22 mouse cellular contexts compared by ENCODE assay signal in genomic region chr1:58410776-58411175, GRCm38 (mm10). TPM values are rescaled to one million over a fixed set of nuclear protein-coding genes. Genes with fewer than 3 reads are reported as not detected.
DNase-seq lines count a peak whose midpoint lies in the region; ATAC-seq and TF ChIP-seq lines count a peak whose summit lies in the region.
"Had no signal": no experiment of that assay in that cellular context is flagged by ENCODE, and none has a peak within 500 bp of the region (broad histone marks: within the 10 kb centered on the region; RNA-seq: fewer than 3 reads in every experiment).

No protein-coding gene starts in this region.

- no peak overlapping the region for H3K4me3 ChIP-seq in liver, embryonic 12.5 days
- H3K4me3 ChIP-seq in CH12.LX (replicated peaks in 1 of 3; ENCODE audit: low read depth in 2 of 3, low read length in 2 of 3, poor library complexity in 1 of 3), result no peak overlapping the region
- no peak overlapping the region for H3K4me3 ChIP-seq in kidney, adult 2 months (ENCODE audit: insufficient read depth, low read depth, low read length)
- H3K4me3 ChIP-seq: embryonic facial prominence, embryonic 10.5 days; erythroblast, embryonic 14.5 days; forebrain, embryonic 10.5 days; heart, embryonic 13.5 days; hindbrain, embryonic 15.5 days had no signal

- no peak overlapping the region for H3K9ac ChIP-seq in liver, embryonic 12.5 days
- no peak overlapping the region for H3K9ac ChIP-seq in CH12.LX (ENCODE audit: insufficient read depth, low read depth)
- H3K9ac ChIP-seq: heart, embryonic 13.5 days; hindbrain, embryonic 15.5 days had no signal

- dilution Hi-C loops in CH12.LX (cut with MboI; ENCODE audit: extremely low pct_ligation_motif_present, extremely low pct_unique_long_range_greater_than_20kb, low sequenced_read_pairs), result no loop called here

- WGBS in liver, embryonic 12.5 days (ENCODE audit: insufficient replicate concordance), result 86% methylated on average over 7 of the region's 7 CpGs
- 83% methylated on average over 7 of the region's 7 CpGs for WGBS in kidney, adult 2 months

- no peaks in the 10 kb centered on the region for H3K9me3 ChIP-seq in liver, embryonic 12.5 days (replicated peaks)
- H3K9me3 ChIP-seq in CH12.LX (replicated peaks; ENCODE audit: low read length), result no peaks in the 10 kb centered on the region
- H3K9me3 ChIP-seq: embryonic facial prominence, embryonic 10.5 days; forebrain, embryonic 10.5 days; heart, embryonic 13.5 days; hindbrain, embryonic 15.5 days had no signal

- peaks cover 6% of the 10 kb centered on the region for H3K79me2 ChIP-seq in CH12.LX (replicated peaks; ENCODE audit: control insufficient read depth, extremely low read depth, insufficient read depth, poor library complexity, severe bottlenecking)

- peaks cover 91% of the 10 kb centered on the region for H3K36me3 ChIP-seq in liver, embryonic 12.5 days
- peaks cover 55 to 79% of the 10 kb centered on the region in 2 experiments for H3K36me3 ChIP-seq in CH12.LX (replicated peaks in 1 of 2; ENCODE audit: control insufficient read depth in 1 of 2, insufficient read depth in 1 of 2, low read length in 1 of 2)
- H3K36me3 ChIP-seq in kidney, adult 2 months (ENCODE audit: control insufficient read depth, insufficient read depth, low read length), result peaks cover 41% of the 10 kb centered on the region

- no peak overlapping the region for H3K4me2 ChIP-seq in liver, embryonic 12.5 days
- H3K4me2 ChIP-seq in CH12.LX (ENCODE audit: insufficient read depth, low read depth, poor library complexity, severe bottlenecking), result no peak overlapping the region
- H3K4me2 ChIP-seq: heart, embryonic 13.5 days; hindbrain, embryonic 15.5 days had no signal

- in situ Hi-C loops in CH12.LX (cut with MboI; ENCODE audit: low pct_ligation_motif_present, low pct_unique_long_range_greater_than_20kb, low sequenced_read_pairs), result no loop called here

- no peak for DNase-seq in liver
- peak; percentile 8 for DNase-seq in A20 (ENCODE audit: low read depth, low spot score)
- no peak for DNase-seq in CH12.LX (ENCODE audit: extremely low read depth)
- DNase-seq in induced T-regulatory cell, adult 2 months (ENCODE audit: low read depth), result peak; percentile 37
- DNase-seq in kidney, adult 2 months, result no peak
- no peak for DNase-seq in kidney, postnatal 4 days
- DNase-seq: adrenal gland, adult 2 months; adrenal gland, postnatal 25 days; B cell, adult 2 months; cerebellum, adult 18-20 months; cerebellum, postnatal 10 days; gastrocnemius, postnatal 14 days; heart, postnatal 36 days had no signal

- TF ChIP-seq POLR2A in CH12.LX (IDR thresholded peaks at IDR 0.05; ENCODE audit: low read depth, low read length), result peak; percentile 19; the same call in 1 of the 2 replicates
- no peak for TF ChIP-seq POLR2A in kidney, adult 2 months (IDR thresholded peaks at IDR 0.05; ENCODE audit: low read depth, low read length)

- TF ChIP-seq EP300 in CH12.LX (IDR thresholded peaks at IDR 0.05; ENCODE audit: low read length), result no peak

- 0 out of 2 replicates have a peak overlapping the region, but pooled peaks have one; percentile 1 for H3K27ac ChIP-seq in liver, embryonic 12.5 days
- H3K27ac ChIP-seq in CH12.LX (ENCODE audit: insufficient read depth, low read depth), result no peak overlapping the region
- H3K27ac ChIP-seq in kidney, adult 2 months (ENCODE audit: insufficient read depth, low read depth, low read length), result no peak overlapping the region
- H3K27ac ChIP-seq: embryonic facial prominence, embryonic 10.5 days; forebrain, embryonic 10.5 days; heart, embryonic 13.5 days; hindbrain, embryonic 15.5 days had no signal

- no peak for ATAC-seq in liver, embryonic 12.5 days
- ATAC-seq: CD4-positive, CD25-positive, alpha-beta regulatory T cell, adult 4 months; forebrain, embryonic 14.5 days; inflammation-experienced regulatory T-cells, adult 6 months had no signal

- no peaks in the 10 kb centered on the region for H3K27me3 ChIP-seq in liver, embryonic 12.5 days (replicated peaks)
- H3K27me3 ChIP-seq in CH12.LX (replicated peaks), result no peaks in the 10 kb centered on the region
- H3K27me3 ChIP-seq in kidney, adult 2 months (replicated peaks; ENCODE audit: control insufficient read depth, insufficient read depth, low read length), result no peaks in the 10 kb centered on the region
- H3K27me3 ChIP-seq: heart, embryonic 13.5 days; hindbrain, embryonic 15.5 days had no signal

- no peak for TF ChIP-seq RAD21 in CH12.LX (IDR thresholded peaks at IDR 0.05; ENCODE audit: low read depth, low read length)

- TF ChIP-seq CTCF in CH12.LX (conservative IDR thresholded peaks at IDR 0.05 in 1 of 2, IDR thresholded peaks at IDR 0.05 in 1 of 2; ENCODE audit: low read depth in 2 of 2, low read length in 2 of 2), result no peak
- no peak for TF ChIP-seq CTCF in kidney, adult 2 months (conservative IDR thresholded peaks at IDR 0.05; ENCODE audit: insufficient read depth, insufficient read length, low read depth, low read length)

- H3K4me1 ChIP-seq in liver, embryonic 12.5 days, result no peaks in the 10 kb centered on the region
- no peaks in the 10 kb centered on the region for H3K4me1 ChIP-seq in CH12.LX (ENCODE audit: control insufficient read depth in 1 of 2, insufficient read depth in 2 of 2)
- no peaks in the 10 kb centered on the region for H3K4me1 ChIP-seq in kidney, adult 2 months (ENCODE audit: control insufficient read depth, insufficient read depth, low read length)
- H3K4me1 ChIP-seq: embryonic facial prominence, embryonic 10.5 days; forebrain, embryonic 10.5 days; heart, embryonic 13.5 days; hindbrain, embryonic 15.5 days had no signal

TF ChIP-seq in CH12.LX, 34 proteins besides CTCF, POLR2A, EP300 and RAD21:
- no peak for TF ChIP-seq JUN (IDR thresholded peaks at IDR 0.05; ENCODE audit: insufficient read depth, low read depth, low read length)
- no peak for TF ChIP-seq USF1 (IDR thresholded peaks at IDR 0.05; ENCODE audit: low read depth, low read length)
- TF ChIP-seq USF2 (conservative IDR thresholded peaks at IDR 0.05; ENCODE audit: low read depth, low read length), result no peak
- no peak for TF ChIP-seq GABPA (IDR thresholded peaks at IDR 0.05; ENCODE audit: insufficient replicate concordance, low read depth, low read length)
- TF ChIP-seq ZMIZ1 (IDR thresholded peaks at IDR 0.05; ENCODE audit: low read depth, low read length), result no peak; the same call in 1 of the 2 replicates
- TF ChIP-seq SIN3A (IDR thresholded peaks at IDR 0.05; ENCODE audit: low read length), result no peak
- TF ChIP-seq E2F4 (IDR thresholded peaks at IDR 0.05; ENCODE audit: insufficient replicate concordance, low read depth, low read length), result no peak
- no peak for TF ChIP-seq ZC3H11A (IDR thresholded peaks at IDR 0.05; ENCODE audit: low read depth, low read length)
- TF ChIP-seq MAFK (IDR thresholded peaks at IDR 0.05; ENCODE audit: insufficient replicate concordance, low read length), result no peak
- TF ChIP-seq ELF1 (IDR thresholded peaks at IDR 0.05; ENCODE audit: low read depth, low read length), result no peak
- no peak for TF ChIP-seq TBP (conservative IDR thresholded peaks at IDR 0.05; ENCODE audit: low read depth, low read length)
- no peak for TF ChIP-seq ETS1 (conservative IDR thresholded peaks at IDR 0.05; ENCODE audit: low read depth, low read length)
- no peak for TF ChIP-seq HCFC1 (IDR thresholded peaks at IDR 0.05; ENCODE audit: low read depth, low read length)

RNA-seq across cellular contexts. Expression of gene Clk1, which starts 13.1 kb away (rescaled TPM):
- 96.2 and 96.4 TPM in 2 replicates for polyA plus RNA-seq in liver, embryonic 12.5 days (2016; fragmentation: Nextera tagmentation; extraction: Ambion mirVana)
- total RNA-seq in CH12.LX (2012; rRNA removed) (90.0 and 107 TPM in 2 replicates), CH12.LX (2014; rRNA removed) (209 and 233 TPM in 2 replicates)
- polyA plus RNA-seq in CH12.LX (2012; ENCODE audit: insufficient read length, low read depth), result 119 and 126 TPM in 2 replicates
- polyA plus RNA-seq in kidney, adult 2 months (2012; rRNA removed), result 35.1 and 45.9 TPM in 2 replicates

RNA-seq across cellular contexts. Expression of gene Bzw1, which starts 18.1 kb away (rescaled TPM):
- 225 and 229 TPM in 2 replicates for polyA plus RNA-seq in liver, embryonic 12.5 days (2016; fragmentation: Nextera tagmentation; extraction: Ambion mirVana)
- 104 and 151 TPM in 2 replicates for total RNA-seq in CH12.LX (2012; rRNA removed)
- total RNA-seq in CH12.LX (2014; rRNA removed), result 252 and 289 TPM in 2 replicates
- polyA plus RNA-seq in CH12.LX (2012; ENCODE audit: insufficient read length, low read depth), result 225 and 243 TPM in 2 replicates
- polyA plus RNA-seq in kidney, adult 2 months (2012; rRNA removed), result 24.8 and 32.2 TPM in 2 replicates

RNA-seq across cellular contexts. Expression of gene Nif3l1, which starts 34.2 kb away (rescaled TPM):
- polyA plus RNA-seq in liver, embryonic 12.5 days (2016; fragmentation: Nextera tagmentation; extraction: Ambion mirVana), result 25.2 TPM in 2 replicates
- total RNA-seq in CH12.LX (2012; rRNA removed) (34.5 and 40.8 TPM in 2 replicates), CH12.LX (2014; rRNA removed) (70.1 and 107 TPM in 2 replicates)
- polyA plus RNA-seq in CH12.LX (2012; ENCODE audit: insufficient read length, low read depth), result 39.6 and 43.5 TPM in 2 replicates
- 19.7 and 21.3 TPM in 2 replicates for polyA plus RNA-seq in kidney, adult 2 months (2012; rRNA removed)

RNA-seq across cellular contexts. Expression of gene Ppil3, which starts 34.5 kb away (rescaled TPM):
- polyA plus RNA-seq in liver, embryonic 12.5 days (2016; fragmentation: Nextera tagmentation; extraction: Ambion mirVana), result 34.0 and 39.9 TPM in 2 replicates
- total RNA-seq in CH12.LX (2012; rRNA removed) (66.1 and 90.4 TPM in 2 replicates), CH12.LX (2014; rRNA removed) (161 and 191 TPM in 2 replicates)
- 103 and 114 TPM in 2 replicates for polyA plus RNA-seq in CH12.LX (2012; ENCODE audit: insufficient read length, low read depth)
- polyA plus RNA-seq in kidney, adult 2 months (2012; rRNA removed), result 18.4 and 25.5 TPM in 2 replicates

Comparison
In these comparisons a context has a peak if more than half of its experiments do, and no peak if none do; other contexts are left out.
1. DNase-seq: peak in A20 (single experiment) and induced T-regulatory cell, adult 2 months (single experiment); none in liver (single experiment), CH12.LX (single experiment), kidney, adult 2 months (single experiment) and kidney, postnatal 4 days (0 of 2).